Mouse (Mus musculus) heart, adult 2 months (tissue): ENCODE measurements around the gene Tpd52l2.

Source experiments
- CTCF ChIP-seq: fragments of 200-600 bp; IDR thresholded peaks from 2 replicates; pipeline ENCODE4 v1.8.1; 2022; ENCODE audit warnings: antibody characterized with exemption, mild to moderate bottlenecking, moderate library complexity
- EP300 ChIP-seq: fragments of 200-500 bp; IDR thresholded peaks from 2 replicates; pipeline ENCODE4 v1.6.1; 2011; ENCODE audit warnings: low read depth, low read length, control low read depth; ENCODE audit not compliant: insufficient read depth
- POLR2A ChIP-seq: fragments of 200-500 bp; IDR thresholded peaks from 2 replicates; pipeline ENCODE4 v1.6.1; 2011; ENCODE audit warnings: mild to moderate bottlenecking, low read depth, low read length, control low read depth; ENCODE audit not compliant: insufficient read depth

DNA sequence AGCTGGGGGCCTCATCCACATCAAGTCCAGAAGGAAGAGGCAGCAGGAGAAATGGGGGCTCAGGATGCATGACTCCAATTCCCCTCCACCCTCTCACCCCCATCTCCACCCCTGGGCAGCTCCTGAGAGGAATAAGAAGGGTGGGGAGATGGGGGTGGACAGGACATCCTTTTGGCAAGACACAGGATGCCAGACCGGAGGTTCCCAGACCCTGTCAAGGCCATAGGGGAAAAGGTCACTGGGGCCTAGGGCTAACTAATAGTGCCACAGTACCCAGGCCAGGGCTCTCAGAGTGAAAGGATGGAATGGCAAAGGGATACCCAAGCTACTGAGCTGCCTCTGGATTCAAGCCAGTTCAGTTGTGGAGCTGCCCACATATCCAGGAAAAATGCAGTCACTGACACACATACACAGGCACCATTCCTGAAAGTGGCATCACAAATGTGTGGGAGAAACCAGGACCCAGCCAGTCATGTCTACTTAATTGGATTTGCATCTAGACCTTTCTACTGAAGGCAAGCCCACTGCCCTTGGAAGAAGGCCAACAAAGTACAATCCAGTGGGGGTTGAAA is 24.6 kb upstream of the Tpd52l2 start:
- TF ChIP-seq CTCF (no peak), POLR2A (no peak), EP300 (no peak)
